Mouse (Mus musculus): ENCODE measurements around the gene Brd2.
"Not testable (repeated sequence)": the region's sequence is repeated elsewhere in the genome, so short reads cannot be mapped to it uniquely, and the experiment has no call there.

Brd2 gene

GRCm38 (mm10) chr17:34122188-34122984, at the start of gene Brd2:
TSS of gene Brd2 (minus strand) at chr17:34122634.
- DNase-seq: peak; percentile 99

- peak; percentile 76 to 87 for DNase-seq
Observed at GRCm38 (mm10) chr17:34170877-34171498, 48.6 kb upstream of the Brd2 start.

- no peak for DNase-seq
Observed at GRCm38 (mm10) chr17:34170487-34170876, 48.0 kb upstream of the Brd2 start.

- DNase-seq: peak; percentile 17 to 51
Observed at GRCm38 (mm10) chr17:34169279-34169678, 46.8 kb upstream of the Brd2 start.

GRCm38 (mm10) chr17:34165033-34165730, 42.7 kb upstream of the Brd2 start:
- no peak for DNase-seq

- peak in 1 of 2 experiments; percentile 18 for DNase-seq
Observed at GRCm38 (mm10) chr17:34164202-34164895, 41.9 kb upstream of the Brd2 start.

GRCm38 (mm10) chr17:34155534-34155933, 33.1 kb upstream of the Brd2 start:
- DNase-seq: no peak

- DNase-seq: no peak
Observed at GRCm38 (mm10) chr17:34152923-34153322, 30.5 kb upstream of the Brd2 start, which contains the start of gene H2-DMb1. TSS of gene H2-DMb1 (plus strand) at chr17:34153072.

GRCm38 (mm10) chr17:34144960-34145371, 22.5 kb upstream of the Brd2 start:
- no peak for DNase-seq

- not testable (repeated sequence) for DNase-seq
Observed at GRCm38 (mm10) chr17:34144221-34144620, 21.8 kb upstream of the Brd2 start.

GRCm38 (mm10) chr17:34143461-34143860, 21.0 kb upstream of the Brd2 start:
- no peak for DNase-seq

GRCm38 (mm10) chr17:34143033-34143432, 20.6 kb upstream of the Brd2 start, which contains the start of gene H2-DMb2:
TSS of gene H2-DMb2 (plus strand) at chr17:34143307.
- no peak for DNase-seq

GRCm38 (mm10) chr17:34142456-34143010, 20.1 kb upstream of the Brd2 start:
- no peak for DNase-seq

- DNase-seq: no peak
Observed at GRCm38 (mm10) chr17:34141448-34141847, 19.0 kb upstream of the Brd2 start.

- no peak for DNase-seq
Observed at GRCm38 (mm10) chr17:34140240-34140639, 17.8 kb upstream of the Brd2 start.

- no peak for DNase-seq
Observed at GRCm38 (mm10) chr17:34139416-34139815, 17.0 kb upstream of the Brd2 start.

- DNase-seq: no peak
Observed at GRCm38 (mm10) chr17:34138655-34139054, 16.2 kb upstream of the Brd2 start.

GRCm38 (mm10) chr17:34137601-34138000, 15.2 kb upstream of the Brd2 start:
- no peak for DNase-seq

- DNase-seq: peak; percentile 99
Observed at GRCm38 (mm10) chr17:34135297-34136224, 13.1 kb upstream of the Brd2 start.

- DNase-seq: no peak
Observed at GRCm38 (mm10) chr17:34134451-34134850, 12.0 kb upstream of the Brd2 start.

GRCm38 (mm10) chr17:34133289-34133688, 10.9 kb upstream of the Brd2 start:
- no peak for DNase-seq

Measured in cerebellum, postnatal 25 days (tissue).